Mouse (Mus musculus) kidney, postnatal 10 days (tissue): ENCODE data around the gene Prap1.

Source experiments
- DNase-seq: peaks from one replicate; pipeline ENCODE4 v3.0.0; 2021; ENCODE audit warnings: mixed read lengths

Prap1 gene

DNA sequence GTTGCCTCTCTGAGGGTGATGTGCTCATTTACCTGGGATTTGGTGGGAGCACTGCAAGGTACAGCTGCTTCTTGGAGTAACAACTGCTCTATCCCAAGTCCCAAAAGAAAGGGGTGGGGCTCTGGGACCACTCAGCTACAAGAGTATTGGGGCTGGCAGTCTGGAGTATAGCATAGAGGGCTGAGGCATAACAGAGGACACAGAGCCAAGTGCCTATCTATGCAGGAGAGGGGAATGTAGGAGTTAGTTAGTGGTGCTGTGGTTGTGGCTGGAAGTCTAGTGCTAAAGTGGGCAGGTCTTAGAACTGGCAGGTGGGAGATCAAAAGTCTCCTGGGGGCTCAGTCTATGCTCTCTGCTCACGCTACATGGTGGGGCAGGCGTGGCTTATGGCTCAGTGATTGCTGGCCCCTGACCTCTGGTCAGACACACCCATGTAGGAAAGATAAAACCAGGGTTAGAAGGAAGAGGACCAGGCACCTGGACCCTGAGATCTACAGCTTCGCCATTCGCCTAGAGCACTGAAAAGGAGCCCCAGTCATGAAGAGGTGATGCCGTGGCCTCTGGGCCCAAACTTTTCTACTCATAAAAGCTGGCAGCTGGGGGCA is at the start of gene Prap1:
TSS of gene Prap1 (plus strand) at position 472 of the 605 bp plus-strand sequence.
- no peak for DNase-seq

DNA sequence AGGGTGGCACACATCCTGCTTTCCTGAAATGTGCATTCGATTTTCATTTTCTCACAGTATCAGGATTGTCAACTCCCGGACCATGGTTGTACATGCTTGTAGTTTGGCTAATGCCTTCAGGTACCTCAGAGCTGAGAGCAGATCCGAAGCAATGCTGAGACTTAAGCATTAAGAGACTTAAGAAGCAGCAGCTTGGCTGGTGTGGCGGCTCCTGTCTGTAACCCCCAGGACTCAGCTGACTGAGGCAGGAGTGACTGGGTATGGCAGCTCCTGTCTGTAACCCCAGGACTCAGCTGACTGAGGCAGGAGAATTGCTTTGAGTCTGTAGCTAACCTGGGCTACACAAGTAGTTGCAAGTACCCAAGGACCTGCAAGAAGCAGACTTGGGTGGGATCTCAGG is 47.6 kb upstream of the Prap1 start:
- no peak for DNase-seq

DNA sequence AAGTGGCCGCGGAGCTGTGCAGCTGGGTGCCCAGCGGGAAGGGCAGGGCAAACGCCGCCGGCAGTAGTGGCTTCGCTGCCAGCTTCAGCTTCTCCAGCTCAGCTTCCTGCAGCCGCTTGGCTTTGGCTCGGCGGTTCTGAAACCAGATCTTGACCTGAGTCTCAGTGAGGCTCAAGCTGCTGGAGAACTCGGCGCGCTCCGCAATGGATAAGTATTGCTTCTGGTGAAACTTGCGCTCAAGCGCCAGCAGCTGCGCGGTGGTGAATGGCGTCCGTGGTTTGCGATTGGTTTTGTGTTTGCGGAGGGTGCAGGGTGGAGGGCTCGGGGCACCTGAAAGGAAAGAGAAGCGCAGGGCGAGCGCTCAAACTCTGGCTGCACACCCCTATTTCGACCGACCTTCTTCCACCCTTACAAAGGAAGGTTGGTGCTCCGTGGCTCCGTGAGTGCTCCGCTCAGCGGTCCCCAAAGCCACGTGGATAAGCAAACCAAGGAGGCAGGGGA is 45.3 kb upstream of the Prap1 start:
- peak; percentile 35 for DNase-seq

DNA sequence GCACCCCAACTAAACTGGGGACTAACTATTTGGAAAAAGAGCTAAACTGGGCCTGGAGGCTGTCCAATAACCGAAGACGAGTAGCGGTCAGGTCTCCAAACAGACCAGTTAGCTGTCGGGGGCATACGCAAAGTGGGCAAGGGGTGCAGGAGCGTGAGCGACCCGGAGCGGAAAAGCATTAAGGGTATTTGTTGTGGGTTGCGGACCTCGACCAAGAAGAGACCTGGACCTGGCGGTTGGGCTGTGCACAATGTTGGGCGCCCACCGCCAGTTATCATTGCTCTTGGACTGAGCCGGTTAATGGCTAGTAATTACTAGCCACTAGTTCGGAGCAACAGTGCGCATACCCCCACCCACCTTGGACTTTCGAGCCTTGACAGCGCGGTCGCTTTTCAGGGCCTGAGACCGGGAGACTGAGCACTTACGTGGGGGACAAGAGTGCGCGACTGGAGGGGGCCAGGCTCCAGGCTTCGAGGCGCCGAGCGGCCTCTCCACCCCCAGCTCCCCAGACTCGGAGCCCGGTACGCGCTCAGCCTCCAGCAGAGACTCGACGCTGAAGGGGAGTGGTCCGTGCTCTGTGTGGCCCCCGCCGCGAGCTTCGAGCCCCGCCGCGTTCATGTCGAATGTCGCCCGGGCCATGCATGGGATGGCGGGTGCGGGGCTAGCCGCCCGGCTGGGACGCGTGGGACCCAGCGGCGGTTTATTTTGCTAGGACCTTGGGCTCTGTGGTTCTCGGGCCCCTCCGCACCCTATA is 44.7 kb upstream of the Prap1 start, which contains the start of gene Msx3:
TSS of gene Msx3 (minus strand) at position 729 of the 754 bp plus-strand sequence.
- DNase-seq = no peak

DNA sequence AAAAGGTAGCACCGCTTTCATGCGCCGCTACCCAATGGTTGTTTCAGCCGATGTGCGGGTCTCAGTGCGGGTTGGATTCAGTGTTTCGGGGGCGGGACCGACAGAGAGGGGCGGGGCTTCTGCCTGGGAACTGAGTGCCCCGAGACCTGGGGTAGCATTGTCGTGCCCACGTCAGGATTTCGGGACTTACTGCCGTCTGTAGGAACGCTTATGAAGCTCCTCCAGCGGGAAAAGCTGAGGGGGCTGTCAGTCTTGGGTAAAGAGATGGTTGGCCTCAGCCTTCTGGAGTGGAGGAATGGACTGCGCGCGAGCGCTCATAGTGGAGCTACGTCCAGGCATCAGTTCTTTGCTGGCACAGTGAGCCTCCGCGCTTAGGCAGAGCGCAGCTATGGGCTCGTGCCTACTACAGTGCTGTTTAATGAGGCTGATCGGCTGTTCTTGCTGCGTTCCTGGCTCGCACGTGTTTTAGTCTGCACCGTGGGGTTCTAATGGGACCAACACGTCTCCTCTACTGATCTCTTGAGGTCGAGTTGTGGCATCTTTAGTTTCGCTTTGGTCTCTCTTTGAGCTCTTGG is 44.0 kb upstream of the Prap1 start:
- peak; percentile 48 for DNase-seq

DNA sequence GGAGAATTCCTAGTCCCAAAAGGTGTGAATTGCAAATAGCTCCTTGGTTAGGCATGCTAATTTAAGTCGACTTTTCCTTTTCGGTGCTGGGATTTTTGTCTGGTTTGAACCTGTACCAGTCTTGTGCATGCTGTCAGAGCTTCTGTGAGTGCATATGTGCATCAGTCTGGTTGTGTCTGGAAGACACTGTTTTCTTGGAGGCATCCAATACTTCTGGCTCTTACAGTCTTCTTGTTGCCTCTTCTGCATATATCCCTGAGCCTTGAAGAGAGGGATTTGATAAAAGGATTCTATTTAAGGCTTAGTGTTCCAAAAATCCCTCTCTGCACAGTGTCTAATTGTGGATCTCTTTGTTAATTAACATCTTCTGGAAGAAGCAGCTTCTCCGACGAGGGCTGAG is 39.1 kb upstream of the Prap1 start:
- no peak for DNase-seq

DNA sequence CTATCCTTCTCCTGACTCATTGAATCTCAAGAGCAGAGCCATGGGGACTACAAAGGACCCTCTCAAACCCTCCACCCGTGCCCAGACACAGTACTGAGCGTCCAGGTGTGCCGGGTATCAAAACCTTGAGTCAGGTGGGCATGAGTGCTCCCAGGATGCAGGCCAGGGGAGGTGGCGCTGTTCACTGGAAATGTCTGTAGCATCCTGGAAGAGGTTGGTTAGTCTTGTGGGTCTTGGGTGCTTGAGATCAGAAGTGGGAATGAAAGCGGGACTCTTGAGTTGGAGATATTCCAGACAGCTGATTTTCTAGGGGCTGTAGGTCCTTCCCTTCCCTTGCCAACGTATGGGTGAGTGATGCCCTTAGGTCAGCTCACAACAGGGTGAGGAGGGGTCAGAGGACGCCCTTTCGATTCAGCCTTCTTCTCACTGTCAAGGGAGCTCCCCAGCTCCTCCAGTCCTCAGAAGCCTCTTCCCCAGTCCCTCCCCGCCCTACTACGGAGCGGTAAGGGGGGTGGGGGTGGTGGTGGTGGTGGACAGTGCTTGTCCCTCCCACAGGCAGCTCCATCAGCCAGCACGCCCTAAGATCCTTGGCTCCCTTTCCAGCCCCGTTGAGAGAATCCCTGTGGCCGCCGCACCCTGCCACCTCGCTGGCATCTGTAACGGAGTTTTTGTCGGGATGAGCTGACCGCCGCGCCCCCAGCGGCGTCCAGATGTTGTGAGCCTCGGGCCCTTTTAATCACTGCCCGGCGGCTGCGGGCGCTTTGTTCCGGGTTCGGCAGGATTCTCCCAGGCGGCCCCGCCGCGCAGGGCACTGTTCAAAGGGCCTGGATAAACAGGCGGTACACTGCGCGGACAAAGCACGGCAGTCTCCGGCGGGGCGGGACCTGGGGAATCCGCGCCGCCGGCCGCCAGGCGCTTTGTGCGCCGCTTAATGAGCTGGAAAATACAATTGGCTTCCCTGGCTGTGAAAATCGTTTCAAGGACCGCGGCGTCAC is 35.5 kb upstream of the Prap1 start:
- peak; percentile 66 for DNase-seq

DNA sequence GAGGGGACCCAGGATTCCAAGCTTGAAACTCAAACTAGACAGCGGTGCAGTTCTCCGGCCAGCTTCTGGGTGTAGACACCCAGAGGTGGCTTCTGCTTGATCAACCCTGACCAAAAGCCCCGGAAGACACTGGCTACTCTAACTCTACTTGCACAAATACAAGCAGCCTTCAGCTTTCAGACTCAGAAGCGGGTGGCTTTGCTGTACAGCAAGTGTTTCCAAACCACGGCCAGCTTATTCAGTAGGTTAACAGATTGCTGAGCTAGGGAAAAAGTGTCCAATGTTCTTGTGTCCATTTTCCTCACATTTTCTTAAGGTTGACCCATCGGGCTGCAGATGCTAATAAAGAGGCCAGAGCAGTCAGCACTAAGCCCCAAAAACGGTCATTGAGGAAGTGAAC is 34.7 kb upstream of the Prap1 start:
- DNase-seq = no peak

DNA sequence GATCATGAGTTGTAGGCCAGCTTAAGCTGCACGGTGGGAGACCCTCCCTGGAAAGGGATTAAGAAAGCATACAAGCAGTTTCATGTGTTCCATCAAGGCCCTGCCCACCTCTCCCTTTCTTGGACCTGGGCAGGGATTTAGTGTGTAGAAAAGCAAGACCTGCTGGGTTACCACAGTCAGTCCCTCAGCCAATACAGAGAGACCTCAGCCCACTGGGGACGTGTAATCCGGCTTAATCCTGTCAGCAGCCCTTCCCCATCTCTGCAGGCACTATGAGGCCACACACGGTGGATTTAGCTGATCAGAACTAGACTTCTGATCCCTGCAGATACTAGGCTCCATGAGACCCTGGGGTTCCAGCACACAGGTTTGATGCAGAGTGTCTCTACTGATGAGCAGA is 33.6 kb upstream of the Prap1 start:
- no peak for DNase-seq

DNA sequence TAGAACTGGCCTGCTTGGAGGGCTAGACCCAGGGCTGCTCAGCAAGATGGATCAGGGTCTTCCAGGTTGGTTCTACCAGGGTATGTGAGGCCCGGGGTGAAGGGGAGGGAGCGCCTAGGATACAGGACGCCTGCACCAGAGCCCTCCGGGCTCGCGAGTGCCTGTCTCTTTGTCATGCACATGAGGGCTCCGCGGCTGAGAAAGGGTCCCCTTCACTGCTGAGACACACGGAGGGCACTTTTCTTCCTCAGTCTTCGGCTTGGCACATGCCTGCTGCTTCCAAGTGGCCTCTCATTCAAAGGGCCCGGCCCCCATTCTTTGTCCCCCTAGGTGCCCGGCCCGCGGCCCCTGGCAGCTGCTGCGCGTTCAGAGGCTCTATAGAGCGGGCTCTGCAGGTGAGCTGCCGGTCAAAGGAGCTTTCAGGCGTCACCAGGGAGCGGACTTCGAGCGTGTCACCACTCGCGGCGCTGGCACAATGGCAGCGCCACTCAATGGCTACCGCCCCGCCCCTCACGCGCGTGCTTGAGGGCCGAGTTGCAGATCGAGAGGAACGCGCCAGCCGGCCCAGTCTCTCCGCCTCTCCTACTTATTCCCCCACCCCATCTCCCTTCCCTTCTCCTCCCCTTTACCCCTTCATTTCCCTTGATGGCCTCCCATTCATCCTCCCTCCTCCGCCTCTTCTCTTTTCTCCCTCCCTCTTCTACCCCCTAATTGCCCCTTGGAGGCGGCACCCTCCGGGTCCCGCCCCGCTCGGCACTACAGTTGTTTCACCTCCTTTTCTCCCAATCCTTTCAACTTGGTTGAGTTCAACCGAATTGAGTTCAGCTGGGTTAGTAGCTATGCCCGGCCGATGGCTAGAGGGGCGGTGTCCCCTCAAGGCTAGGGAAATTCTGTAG is 32.0 kb upstream of the Prap1 start:
- peak; percentile 52 for DNase-seq

DNA sequence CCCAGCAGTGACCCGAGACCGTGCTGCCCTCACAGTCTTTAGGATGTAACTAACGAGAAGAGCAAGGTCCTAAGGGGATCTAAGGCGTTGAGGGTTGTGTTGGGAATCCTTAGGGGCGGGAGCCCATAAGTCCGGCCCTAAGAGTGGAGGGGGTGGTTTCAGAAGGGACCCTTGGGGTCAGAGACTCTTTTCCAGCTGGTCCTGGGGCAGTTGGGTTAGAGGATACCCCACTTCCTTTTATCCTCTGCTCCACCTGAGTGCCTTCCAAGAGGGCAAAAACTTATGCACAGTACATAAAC is 31.4 kb upstream of the Prap1 start:
- DNase-seq = no peak

DNA sequence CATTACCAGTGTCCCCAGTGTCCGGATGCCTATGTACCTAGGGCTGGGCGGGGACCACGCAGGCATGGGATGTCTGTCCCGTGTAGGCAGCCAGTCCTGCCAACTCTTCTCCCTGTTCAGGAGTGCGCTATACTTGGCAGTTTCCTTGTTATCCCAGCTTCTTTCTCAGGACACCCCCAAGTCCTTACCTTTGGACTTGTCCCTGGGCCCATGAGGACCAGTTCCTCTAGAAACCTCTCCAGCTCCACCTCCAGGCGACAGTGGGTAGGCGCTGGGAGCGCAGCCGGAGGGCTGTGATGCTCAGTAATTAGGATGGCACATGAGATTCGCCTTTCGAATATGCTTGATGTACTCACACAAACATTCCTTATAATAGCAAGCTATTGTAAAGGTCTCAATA is 30.9 kb upstream of the Prap1 start:
- DNase-seq = peak; percentile 51

DNA sequence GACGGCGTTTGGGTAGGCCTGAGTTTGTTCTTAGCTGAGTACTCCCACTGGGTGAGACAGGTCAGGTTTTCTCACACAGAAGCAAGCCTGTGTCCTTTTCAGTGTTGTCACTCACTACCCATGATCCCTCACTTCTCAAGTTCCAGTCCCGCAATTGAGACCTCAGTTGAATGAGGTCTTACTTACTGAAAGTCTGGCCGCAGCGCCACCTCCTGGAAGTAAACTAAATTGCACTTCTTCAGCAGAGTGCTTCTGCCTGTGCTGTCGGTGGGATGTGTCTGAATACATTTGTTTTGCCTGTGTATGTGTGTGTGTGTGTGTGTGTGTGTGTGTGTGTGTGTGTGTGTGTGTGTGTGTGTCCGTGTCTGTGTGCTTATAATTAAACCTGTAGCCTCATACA is 30.1 kb upstream of the Prap1 start:
- peak; percentile 83 for DNase-seq

DNA sequence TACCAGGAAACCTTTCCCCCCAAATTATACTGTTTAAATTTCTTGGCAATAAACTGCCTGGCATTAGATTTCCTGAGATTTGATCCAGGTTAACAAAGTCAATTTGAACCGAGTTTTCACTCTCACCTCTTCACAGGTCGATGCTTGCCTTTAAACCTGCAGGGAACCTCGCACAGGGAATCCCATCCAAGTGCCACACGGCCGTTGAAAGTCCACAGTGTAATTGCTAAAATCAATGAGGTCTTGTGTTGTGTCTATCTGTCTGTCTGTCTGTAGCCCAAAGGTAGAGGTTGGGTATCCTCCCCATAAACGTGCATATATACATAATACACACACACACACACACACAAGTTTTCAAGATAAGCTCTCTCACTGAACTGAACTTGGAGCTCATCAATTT is 25.8 kb upstream of the Prap1 start:
- DNase-seq = no peak

DNA sequence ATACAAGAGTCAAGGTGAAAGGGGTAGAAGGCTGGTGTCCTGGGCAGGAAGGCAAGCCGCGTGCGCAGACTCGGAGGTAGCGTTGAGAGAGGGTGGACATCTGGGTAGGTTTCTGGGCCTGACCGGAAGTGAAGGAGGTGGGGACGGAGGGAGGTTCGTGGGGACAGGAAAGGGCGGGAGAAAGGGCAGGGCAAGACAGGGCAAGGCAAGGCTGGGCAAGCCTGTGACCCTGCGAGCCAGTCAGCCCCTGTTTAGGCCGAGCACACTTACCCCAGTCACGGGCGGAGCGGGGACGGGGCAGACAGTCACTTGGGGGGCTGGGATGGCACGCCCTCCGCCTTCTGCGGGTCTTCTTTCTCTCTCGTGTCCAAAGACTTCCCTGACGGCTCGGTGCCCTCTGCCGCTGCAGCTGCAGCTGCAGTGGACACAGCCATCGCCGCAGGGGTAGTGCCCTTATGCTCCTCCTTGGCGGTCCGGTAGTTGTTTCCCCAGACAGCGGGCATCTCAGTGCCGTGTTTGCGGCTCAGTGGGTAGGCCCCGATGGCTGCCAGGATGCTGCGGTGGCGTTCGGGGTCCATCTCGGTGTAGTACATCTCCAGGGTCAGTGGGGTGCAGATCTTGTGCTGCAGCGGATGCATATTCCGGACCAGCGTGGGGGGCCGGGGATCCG is 23.0 kb upstream of the Prap1 start:
- DNase-seq = no peak

DNA sequence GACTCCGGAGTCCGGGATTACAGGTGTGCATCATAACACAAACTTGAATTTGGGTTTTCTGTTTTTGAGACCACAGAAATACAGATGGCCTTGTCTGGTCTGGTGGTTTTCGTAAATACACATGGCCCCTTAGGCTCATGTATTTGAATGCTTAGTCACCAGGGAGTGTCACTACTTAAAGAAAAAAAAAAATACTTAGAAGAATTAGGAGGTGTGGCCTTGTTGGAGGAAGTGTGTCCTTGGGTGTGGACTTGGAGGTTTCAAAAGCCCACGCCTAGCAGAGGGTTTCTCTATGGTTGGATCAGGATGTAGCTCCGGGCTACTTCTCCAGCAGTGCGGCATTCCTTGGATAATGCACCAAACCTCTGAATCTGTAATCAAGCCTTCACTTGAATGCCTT is 15.5 kb upstream of the Prap1 start:
- no peak for DNase-seq

DNA sequence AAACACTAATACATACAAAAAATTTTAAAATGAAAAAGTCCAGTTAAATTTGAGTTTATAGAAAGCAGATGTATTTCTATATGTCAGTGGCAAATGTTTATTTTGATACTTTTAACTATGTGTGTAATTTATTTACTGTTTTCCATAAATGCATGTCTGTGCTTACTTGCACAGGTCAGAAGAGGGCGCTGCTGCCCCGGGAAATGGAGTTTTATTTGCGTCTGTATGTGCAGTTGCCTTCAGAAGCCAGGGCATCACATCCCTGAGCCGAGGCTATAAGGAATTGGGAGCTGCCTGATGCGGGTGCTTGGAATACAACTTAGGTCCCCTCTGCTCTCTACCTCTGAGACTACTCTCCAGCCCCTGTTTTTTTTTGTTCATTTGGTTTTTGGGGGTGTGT is 14.5 kb upstream of the Prap1 start:
- peak; percentile 84 for DNase-seq

DNA sequence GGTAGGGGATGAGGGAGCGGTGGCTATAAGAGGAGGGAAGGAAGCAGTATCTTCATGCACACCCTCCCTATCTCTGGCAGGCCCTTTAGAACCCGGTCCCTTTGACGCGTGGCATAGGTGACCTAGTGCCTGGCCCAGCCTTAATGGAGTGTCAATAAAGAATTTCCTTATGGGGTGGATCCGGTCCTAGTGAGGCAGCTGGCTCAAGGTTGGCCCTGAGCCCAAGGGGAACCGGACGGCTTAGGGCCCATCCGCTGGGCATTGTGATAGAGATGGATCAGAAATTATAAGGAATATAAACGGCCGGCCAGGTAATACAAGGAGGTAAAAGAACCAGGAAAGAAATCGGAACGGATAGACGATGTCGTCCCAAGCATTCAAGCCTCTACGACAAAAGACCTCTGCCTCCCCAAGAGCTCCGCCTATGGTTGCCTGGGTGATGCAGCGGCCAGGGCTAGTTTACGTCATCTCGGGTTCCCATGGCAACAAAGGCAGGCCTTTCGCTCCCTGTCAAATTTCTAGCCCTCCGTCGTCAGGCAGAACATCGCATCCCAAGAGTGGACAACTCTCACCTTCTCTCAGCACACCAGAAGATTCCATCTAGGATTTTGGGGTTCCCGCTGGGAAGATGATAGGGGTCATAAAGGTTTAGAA is 12.6 kb upstream of the Prap1 start:
- peak; percentile 81 for DNase-seq

DNA sequence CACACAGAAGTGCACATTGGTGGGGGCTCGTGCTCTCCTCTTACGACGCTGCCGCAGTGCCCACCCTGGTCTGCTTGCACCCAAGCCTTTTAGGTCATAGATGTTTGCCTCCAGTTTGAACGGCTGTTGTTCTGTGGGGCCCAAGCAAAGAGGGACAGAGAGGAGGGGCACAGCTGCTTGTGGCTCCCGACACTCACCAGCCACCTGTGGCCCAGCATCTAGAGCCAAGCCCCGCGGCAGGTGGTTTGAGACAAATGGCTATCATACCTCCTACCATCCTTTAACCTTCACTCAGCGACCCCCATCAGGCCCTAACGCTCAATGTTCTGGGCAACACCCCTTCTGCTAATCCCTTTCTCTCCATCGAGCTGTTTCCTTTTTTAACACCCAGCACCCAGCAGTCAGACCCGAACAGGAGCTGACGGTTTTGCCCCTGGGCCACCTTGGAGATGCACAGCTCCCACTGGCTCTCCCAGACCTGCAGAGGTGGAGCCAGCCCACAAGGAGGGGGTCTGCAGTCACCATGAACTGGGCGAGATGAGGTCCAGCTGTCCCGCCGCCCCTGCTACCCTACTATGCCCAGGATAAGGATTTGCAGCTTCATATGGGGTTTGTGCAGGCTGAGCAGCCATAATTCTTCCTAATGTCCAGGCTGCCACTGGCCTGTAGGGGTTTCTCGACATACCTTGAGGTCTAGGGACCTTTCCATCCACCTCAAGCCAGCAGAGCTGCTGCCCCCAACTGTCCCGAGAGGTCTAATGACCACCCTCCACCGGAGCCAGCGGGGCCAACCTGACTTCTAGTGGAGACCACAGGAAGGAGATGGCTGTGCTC is 11.6 kb upstream of the Prap1 start:
- DNase-seq = no peak

DNA sequence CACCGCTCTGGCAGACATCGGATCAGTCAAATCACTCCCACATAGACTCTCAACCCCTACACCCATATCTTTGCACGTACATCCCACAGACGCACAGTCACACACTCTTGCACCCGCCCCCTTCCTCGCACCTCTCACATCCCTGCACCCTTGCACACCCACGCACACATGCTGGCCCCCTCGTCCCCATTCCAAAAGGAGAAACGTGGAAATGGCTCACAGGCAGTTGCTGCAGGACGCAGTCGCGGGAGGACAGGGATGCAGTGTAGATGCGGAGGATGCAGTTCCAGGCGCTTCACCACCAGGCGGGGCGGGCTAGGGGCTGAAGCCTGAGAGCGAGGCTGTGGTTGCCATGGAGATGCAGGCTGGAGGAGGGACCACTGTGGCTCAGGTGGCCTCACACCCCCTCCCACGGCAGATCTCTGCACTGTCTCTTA is 10.9 kb upstream of the Prap1 start, which contains the start of gene Caly:
TSS of gene Caly (minus strand) at position 307 of the 437 bp plus-strand sequence.
- peak; percentile 65 for DNase-seq
